Mouse (Mus musculus): ENCODE measurements around the gene Rnf111. TPM values are rescaled to one million over a fixed set of nuclear protein-coding genes. Genes with fewer than 3 reads are reported as not detected.
A peak's percentile ranks its signal among the peaks of the same experiment; 100 is the strongest.

Rnf111 gene
- polyA plus RNA-seq, 1 experiment from 2014 or later, result 27.3 TPM

DNA sequence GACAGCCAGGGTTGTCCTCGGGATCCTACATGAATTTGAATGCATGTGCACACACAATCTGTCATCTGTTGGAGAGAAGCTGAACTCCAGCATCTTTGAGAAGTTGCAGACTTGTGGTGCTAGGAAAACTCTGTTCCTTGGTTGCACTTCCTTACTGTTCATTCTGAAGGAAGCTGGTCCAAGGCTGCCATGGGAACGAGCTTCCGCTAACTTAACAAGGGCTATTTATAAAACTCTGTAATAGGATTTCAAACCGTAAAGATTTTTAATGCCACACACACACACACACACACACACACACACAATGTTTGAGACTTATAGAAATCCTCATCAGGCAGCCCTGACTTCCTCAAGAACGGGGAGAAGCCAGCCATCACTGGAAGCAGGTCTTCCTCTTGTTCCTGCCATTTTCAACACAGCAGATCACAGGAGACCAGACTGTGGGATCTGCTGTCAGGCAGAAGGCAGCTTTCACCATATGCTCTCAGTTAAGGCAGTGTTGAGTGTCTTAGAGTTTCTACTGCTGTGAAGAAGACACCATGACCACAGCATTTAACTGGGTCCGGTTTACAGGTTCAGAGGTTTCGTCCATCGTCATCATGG is 101.5 kb downstream of the Rnf111 start:
- ChIA-PET POLR2A (no interaction called here), CTCF (interaction anchor here (1.4 kb wide), 1 partner anchor 12 kb away, joined by 3 read pairs; no protein-coding TSS in a partner anchor)
- in situ Hi-C loops (cut with MboI; ENCODE audit: low pct_unique_long_range_greater_than_20kb), result loop anchor here (10.0 kb wide), 1 partner anchor 703 kb away; no protein-coding TSS in a partner anchor
- TF ChIP-seq CTCF (IDR thresholded peaks at IDR 0.05), result no peak
- H3K27me3 ChIP-seq, result no peaks in the 10 kb centered on the region
- ATAC-seq (no peak), DNase-seq (ENCODE audit: low read depth, low spot score) (no peak)

DNA sequence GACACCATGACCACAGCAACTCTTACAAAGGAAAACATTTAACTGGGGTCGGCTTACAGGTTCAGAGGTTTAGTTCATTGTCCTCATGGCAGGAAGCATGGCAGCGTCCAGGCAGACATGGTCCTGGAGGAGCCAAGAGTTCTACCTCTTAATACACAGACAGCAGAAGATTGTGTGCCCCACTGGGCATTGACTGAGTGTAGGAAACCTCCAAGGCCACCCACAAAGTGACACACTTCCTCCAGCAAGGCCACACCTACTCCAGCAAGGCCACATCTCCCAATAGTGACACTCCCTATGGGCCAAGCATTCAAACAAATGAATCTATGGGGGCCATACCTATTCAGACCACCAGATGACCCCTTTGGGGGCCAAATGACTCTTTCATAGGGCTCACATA is 107.4 kb downstream of the Rnf111 start:
- ChIA-PET POLR2A (no interaction called here), CTCF (no interaction called here)
- TF ChIP-seq CTCF (IDR thresholded peaks at IDR 0.05), result no peak
- ATAC-seq (no peak), DNase-seq (ENCODE audit: low read depth, low spot score) (no peak)
- in situ Hi-C loops (cut with MboI; ENCODE audit: low pct_unique_long_range_greater_than_20kb), result loop anchor here (5.0 kb wide), 1 partner anchor 284 kb away; no protein-coding TSS in a partner anchor
- no peaks in the 10 kb centered on the region for H3K27me3 ChIP-seq

DNA sequence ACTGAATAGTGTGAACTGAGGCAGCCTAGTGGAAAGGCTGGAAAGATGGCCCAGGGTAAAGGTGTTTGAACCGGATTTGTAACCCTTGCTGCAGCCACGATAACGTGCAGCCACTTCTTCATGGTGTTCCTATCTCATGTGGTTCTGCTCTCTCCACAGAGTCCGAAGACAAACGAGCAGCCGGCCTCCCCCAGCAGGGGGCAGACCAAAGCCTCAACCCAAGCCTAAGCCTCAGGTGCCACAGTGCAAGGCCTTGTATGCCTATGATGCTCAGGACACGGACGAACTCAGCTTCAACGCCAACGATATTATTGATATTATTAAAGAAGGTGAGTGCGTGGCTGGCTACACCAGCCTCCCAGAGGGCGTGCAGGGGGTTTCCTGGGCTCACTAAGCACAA is 107.9 kb downstream of the Rnf111 start:
- no peaks in the 10 kb centered on the region for H3K27me3 ChIP-seq
- ATAC-seq, result no peak
- ChIA-PET POLR2A (no interaction called here), CTCF (no interaction called here)
- in situ Hi-C loops (cut with MboI; ENCODE audit: low pct_unique_long_range_greater_than_20kb), result loop anchor here (5.0 kb wide), 1 partner anchor 283 kb away; no protein-coding TSS in a partner anchor
- DNase-seq (ENCODE audit: low read depth, low spot score), result no peak
- TF ChIP-seq CTCF (IDR thresholded peaks at IDR 0.05), result no peak

DNA sequence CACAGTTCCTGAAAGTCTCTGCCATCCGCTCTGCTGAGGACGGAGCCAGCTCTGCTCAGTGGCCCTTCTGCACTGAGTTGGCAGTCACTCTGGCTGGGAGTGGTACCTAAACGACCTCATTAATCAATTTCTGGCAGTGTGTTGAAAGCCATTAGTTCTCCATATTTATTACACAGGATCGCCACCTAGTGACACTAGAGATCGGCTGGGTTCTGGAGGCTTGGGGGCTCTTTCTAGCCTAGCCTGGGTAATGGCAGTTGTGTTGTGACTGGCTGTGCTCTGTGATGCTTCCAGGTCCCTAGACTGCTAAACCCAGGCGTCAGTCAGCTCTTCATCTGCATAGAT is 111.0 kb downstream of the Rnf111 start:
- peak; percentile 47 for TF ChIP-seq CTCF (IDR thresholded peaks at IDR 0.05)
- CTCF ChIA-PET, result interaction anchor here (1.0 to 1.4 kb wide), 3 partner anchors 17 to 35 kb away, joined by 3 to 4 read pairs (median 3); no protein-coding TSS in a partner anchor
- ATAC-seq, result no peak
- H3K27me3 ChIP-seq, result no peaks in the 10 kb centered on the region
- in situ Hi-C loops (cut with MboI; ENCODE audit: low pct_unique_long_range_greater_than_20kb), result loop anchor here (5.0 kb wide), 1 partner anchor 190 kb away; no protein-coding TSS in a partner anchor
- POLR2A ChIA-PET, result interaction anchor here (0.6 kb wide), 2 partner anchors 27 to 201 kb away, joined by 3 to 5 read pairs; no protein-coding TSS in a partner anchor
- DNase-seq (ENCODE audit: low read depth, low spot score), result no peak

DNA sequence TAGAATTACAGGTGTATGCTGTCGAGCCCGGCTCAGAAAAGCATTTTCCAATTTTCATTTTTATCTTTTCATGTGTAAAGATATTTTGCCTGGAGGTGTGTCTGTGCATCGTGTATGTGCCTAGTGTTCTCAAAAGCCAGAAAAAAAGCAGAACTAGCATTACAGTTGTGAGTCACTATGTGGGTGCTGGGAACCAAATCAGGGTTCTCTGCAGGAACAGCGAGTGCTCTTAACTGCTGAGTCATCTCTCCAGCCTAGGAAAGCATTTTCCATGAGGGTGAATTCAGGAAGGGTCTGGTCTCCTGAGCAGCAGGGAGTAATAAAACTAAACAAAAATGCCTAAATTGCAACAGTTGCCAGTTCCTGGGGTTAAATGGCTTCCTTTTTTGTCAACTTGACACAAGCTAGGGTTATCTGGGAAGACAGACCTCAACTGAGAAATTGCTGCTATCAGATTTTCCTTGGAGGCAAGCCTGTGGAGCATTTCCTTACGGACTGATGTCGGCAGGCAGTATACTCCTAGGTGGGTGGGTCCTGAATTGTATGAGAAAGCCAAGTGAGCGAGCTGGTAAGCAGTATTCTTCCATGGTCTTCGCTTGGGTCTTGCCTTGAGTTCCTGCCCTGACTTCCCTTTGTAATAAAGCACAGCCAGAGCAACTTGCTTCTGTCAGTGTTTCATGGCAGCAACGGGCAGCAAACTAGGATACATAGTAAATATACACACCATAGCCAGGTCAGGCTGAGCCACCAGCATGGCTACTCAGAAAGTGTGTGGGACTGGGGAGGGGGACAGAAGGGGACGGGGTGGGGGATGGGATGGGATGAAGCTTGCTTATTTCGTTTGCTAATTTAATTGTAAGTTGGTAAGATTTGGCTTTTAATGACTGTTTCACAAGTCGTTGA is 111.6 kb downstream of the Rnf111 start:
- TF ChIP-seq CTCF (IDR thresholded peaks at IDR 0.05), result no peak
- ATAC-seq, result no peak
- POLR2A ChIA-PET, result interaction anchor here (0.6 kb wide), 2 partner anchors 28 to 201 kb away, joined by 3 to 5 read pairs; no protein-coding TSS in a partner anchor
- in situ Hi-C loops (cut with MboI; ENCODE audit: low pct_unique_long_range_greater_than_20kb), result loop anchor here (5.0 kb wide), 1 partner anchor 190 kb away; no protein-coding TSS in a partner anchor
- H3K27me3 ChIP-seq, result no peaks in the 10 kb centered on the region
- DNase-seq (ENCODE audit: low read depth, low spot score), result no peak
- CTCF ChIA-PET, result interaction anchor here (0.9 to 1.4 kb wide), 4 partner anchors 18 to 34 kb away, joined by 3 to 4 read pairs (median 3); no protein-coding TSS in a partner anchor

DNA sequence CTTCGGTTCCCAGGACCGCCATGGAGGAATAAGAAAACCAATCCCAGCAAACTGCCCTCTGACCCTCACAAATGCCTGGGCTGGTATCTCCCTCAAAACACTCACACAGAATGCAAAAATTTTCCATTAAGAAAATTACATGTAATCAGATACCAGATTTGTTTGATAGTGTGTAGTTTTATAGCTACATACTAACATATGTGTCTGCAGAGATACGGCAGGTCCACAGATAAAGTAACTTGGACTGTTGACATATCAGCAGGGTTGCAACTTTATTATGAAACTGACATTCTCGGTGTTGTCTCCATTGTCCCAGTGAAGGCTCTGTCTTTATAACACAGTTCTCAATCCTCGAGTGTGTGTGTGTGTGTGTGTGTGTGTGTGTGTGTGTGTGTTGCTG is 112.5 kb downstream of the Rnf111 start:
- in situ Hi-C loops (cut with MboI; ENCODE audit: low pct_unique_long_range_greater_than_20kb), result loop anchor here (5.0 kb wide), 1 partner anchor 189 kb away; no protein-coding TSS in a partner anchor
- ATAC-seq, result no peak
- no peak for DNase-seq (ENCODE audit: low read depth, low spot score)
- no peaks in the 10 kb centered on the region for H3K27me3 ChIP-seq
- TF ChIP-seq CTCF (IDR thresholded peaks at IDR 0.05), result no peak
- ChIA-PET CTCF (interaction anchor here (0.9 kb wide), 1 partner anchor 25 kb away, joined by 3 read pairs; no protein-coding TSS in a partner anchor), POLR2A (no interaction called here)

DNA sequence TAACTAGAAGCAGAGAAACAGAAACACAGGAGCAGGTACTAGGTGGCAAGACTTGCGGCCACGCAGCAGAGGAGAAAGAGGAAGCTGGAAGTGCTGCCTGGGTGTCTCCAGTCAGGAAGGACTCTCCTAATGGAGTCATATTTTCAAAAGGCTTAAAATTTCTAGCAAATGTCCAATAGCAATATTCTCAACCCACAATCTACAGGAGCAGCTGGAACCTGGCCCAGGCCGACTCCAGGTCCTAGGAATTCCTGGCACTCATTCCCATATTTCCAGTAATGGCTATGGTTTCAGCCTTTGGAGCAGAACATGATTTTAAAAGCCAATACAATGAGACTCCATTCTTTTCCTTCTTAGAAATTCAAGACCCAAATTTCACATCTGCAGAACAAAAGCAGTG is 114.0 kb downstream of the Rnf111 start:
- no peak for DNase-seq (ENCODE audit: low read depth, low spot score)

DNA sequence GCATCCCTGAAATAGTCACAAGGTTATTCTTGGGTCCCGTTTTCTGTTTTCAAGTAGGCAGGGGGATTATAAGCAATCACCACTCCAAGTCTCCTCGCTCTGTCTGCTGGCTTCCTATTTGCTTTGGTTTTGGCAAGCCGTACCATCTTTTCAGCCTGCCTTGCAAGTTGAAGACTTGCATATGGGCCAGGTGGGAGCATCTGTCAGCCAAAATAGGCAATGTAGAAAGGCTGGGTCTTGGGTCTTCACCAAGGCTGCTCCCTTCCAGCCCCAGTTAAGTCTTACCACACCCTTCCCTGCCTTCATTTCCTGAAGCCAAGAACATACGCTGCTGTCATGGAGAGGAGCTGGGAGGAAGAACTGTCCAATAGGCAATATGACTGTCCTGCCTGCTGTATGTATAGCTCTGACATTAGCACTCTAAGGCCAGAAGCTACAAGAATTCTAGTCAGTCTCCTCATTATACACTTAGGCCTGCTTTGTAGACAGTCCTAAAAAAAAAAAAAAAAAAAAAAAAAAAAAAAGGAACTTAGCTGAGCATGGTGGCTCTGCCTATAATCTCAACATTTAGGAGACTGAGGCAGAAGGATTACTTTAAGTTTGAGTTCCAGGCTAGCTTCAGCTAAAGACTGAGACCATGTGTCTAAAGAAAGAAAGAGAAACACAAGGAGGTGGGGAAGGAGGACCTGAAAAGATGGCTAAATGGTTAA is 116.0 kb downstream of the Rnf111 start:
- no peak for DNase-seq (ENCODE audit: low read depth, low spot score)
- H3K27me3 ChIP-seq, result no peaks in the 10 kb centered on the region
- ChIA-PET POLR2A (no interaction called here), CTCF (interaction anchor here (1.4 kb wide), 1 partner anchor 22 kb away, joined by 5 read pairs; no protein-coding TSS in a partner anchor)
- in situ Hi-C loops (cut with MboI; ENCODE audit: low pct_unique_long_range_greater_than_20kb), result no loop called here
- no peak for ATAC-seq
- TF ChIP-seq CTCF (IDR thresholded peaks at IDR 0.05), result no peak

More for the DNA sequence above, 114.0 kb downstream of the Rnf111 start:
- CTCF ChIA-PET, result interaction anchor here (1.4 kb wide), 1 partner anchor 34 kb away, joined by 4 read pairs; no protein-coding TSS in a partner anchor
- in situ Hi-C loops (cut with MboI; ENCODE audit: low pct_unique_long_range_greater_than_20kb), result no loop called here
- POLR2A ChIA-PET, result interaction anchor here (1.3 kb wide), 1 partner anchor 24 kb away, joined by 3 read pairs; no protein-coding TSS in a partner anchor
- TF ChIP-seq CTCF (IDR thresholded peaks at IDR 0.05), result no peak
- ATAC-seq, result no peak
- no peaks in the 10 kb centered on the region for H3K27me3 ChIP-seq

DNA sequence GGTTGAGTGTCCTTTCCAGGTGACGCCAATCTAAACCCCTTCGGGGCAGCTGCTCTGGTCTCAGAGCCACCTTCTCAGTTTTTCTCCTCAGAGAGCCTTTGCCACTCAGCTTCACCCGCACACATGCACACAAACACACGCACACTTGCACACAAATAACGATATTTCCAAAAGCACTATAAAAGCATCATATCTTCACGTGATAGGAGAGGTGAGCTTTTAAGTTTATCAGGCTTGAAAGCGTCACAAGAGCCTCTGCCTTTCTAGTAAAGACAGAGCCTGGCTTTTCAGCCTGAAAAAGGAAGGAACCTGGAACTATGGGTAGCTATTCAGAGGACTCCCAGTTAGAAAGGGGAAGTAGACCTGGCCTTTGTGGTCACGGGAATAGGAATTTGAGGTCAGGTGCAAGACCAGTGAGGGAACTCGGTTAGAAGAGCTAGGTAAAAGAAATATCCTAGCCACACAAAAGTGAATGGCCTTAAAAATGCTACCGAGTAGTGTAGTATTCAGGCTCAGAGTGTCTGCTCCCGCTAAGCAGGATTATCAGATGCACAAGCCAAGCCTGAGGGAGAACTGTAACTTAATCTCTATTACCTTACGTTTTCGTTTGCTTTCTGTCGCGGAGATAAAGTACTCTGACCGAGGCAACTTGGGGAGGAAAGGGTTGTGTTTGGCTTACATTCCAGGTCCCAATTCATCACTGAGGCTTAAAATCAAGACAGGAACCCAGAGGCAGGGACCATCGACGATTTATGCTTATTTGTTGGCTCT is 118.4 kb downstream of the Rnf111 start:
- CTCF ChIA-PET, result no interaction called here
- no peak for TF ChIP-seq CTCF (IDR thresholded peaks at IDR 0.05)
- ATAC-seq (no peak), DNase-seq (ENCODE audit: low read depth, low spot score) (no peak)
- no peaks in the 10 kb centered on the region for H3K27me3 ChIP-seq
- in situ Hi-C loops (cut with MboI; ENCODE audit: low pct_unique_long_range_greater_than_20kb), result no loop called here
- POLR2A ChIA-PET, result no interaction called here

Data from Patski (cell line).